Mouse (Mus musculus) kidney, adult 11 months (tissue): ENCODE results near the gene Rhox3e.
"Not testable (repeated sequence)": the region's sequence is repeated elsewhere in the genome, so short reads cannot be mapped to it uniquely, and the experiment has no call there.

ENCODE experiments used
- DNase-seq: peaks from one replicate; pipeline ENCODE4 v3.0.0; 2022

The Rhox3e gene

GRCm38 (mm10) chrX:37541719-37542118, at the start of gene Rhox3e:
Gene Rhox3e (plus strand): TSS chrX:37542019.
- DNase-seq = not testable (repeated sequence)

GRCm38 (mm10) chrX:37514059-37514458, 27.8 kb upstream of the Rhox3e start, which contains the start of gene Rhox4d:
Gene Rhox4d (plus strand): TSS chrX:37514359.
- not testable (repeated sequence) for DNase-seq

GRCm38 (mm10) chrX:37530152-37530551, 11.7 kb upstream of the Rhox3e start, which contains the start of gene Rhox2e:
Gene Rhox2e (plus strand): TSS chrX:37530452.
- not testable (repeated sequence) for DNase-seq

- not testable (repeated sequence) for DNase-seq
These were observed 15.3 kb downstream of the Rhox3e start, which contains the start of gene Rhox4e for GRCm38 (mm10) chrX:37557112-37557511. Gene Rhox4e (plus strand): TSS chrX:37557412.

GRCm38 (mm10) chrX:37571105-37571504, 29.3 kb downstream of the Rhox3e start, which contains the start of gene Rhox2f:
Gene Rhox2f (plus strand): TSS chrX:37571405.
- not testable (repeated sequence) for DNase-seq

- not testable (repeated sequence) for DNase-seq
These were observed 30.8 kb downstream of the Rhox3e start for GRCm38 (mm10) chrX:37572638-37573037.

GRCm38 (mm10) chrX:37580692-37581091, 38.9 kb downstream of the Rhox3e start, which contains the start of gene Rhox3f:
Gene Rhox3f (plus strand): TSS chrX:37580992.
- not testable (repeated sequence) for DNase-seq
